Mouse (Mus musculus) thymus, adult 2 months (tissue): ENCODE measurements around the gene Fgfr2.

Experiments used
- CTCF ChIP-seq: fragments of 200-500 bp; IDR thresholded peaks from 2 replicates; pipeline ENCODE4 v1.5.1; 2012; ENCODE audit warnings: mild to moderate bottlenecking, control low read depth, low read length, moderate library complexity, borderline replicate concordance; ENCODE audit not compliant: control insufficient read depth, poor library complexity, insufficient read depth; ENCODE audit errors: extremely low read depth
- POLR2A ChIP-seq: fragments of 200-500 bp; IDR thresholded peaks from 2 replicates; pipeline ENCODE4 v1.6.1; 2012; ENCODE audit warnings: mild to moderate bottlenecking, low read length, control low read depth, moderate library complexity; ENCODE audit not compliant: control insufficient read depth, poor library complexity, insufficient read depth; ENCODE audit errors: extremely low read depth

- TF ChIP-seq CTCF (no peak), POLR2A (no peak)
Measured at GRCm38 (mm10) chr7:130958551-130958950, 2164.6 kb downstream of the Fgfr2 start.
